Mouse (Mus musculus): ENCODE data around the gene Pde4c. TPM values are rescaled to one million over a fixed set of nuclear protein-coding genes. Genes with fewer than 3 reads are reported as not detected.

Pde4c gene
- total and polyA plus RNA-seq, 2 experiments = 10.6 to 28.0 TPM

GRCm38 (mm10) chr8:70796403-70797080 lies 73.0 kb downstream of the Pde4c start:
- H3K4me1 ChIP-seq (ENCODE audit: control insufficient read depth, insufficient read depth, low read length) = peaks cover 22% of the 10 kb centered on the region
- DNase-seq (ENCODE audit: extremely low read depth, low read depth, low spot score) = peak; percentile 51

GRCm38 (mm10) chr8:70797081-70798070 lies 73.9 kb downstream of the Pde4c start:
- Histone ChIP-seq H3K4me3 (ENCODE audit: insufficient read depth, low read depth, low read length) (peak overlapping the region; percentile 79), H3K79me2 (ENCODE audit: control insufficient read depth, insufficient read depth, low read length) (peaks cover 17% of the 10 kb centered on the region; the same call in 1 of the 2 replicates), H3K36me3 (ENCODE audit: control insufficient read depth, insufficient read depth, low read length) (no peaks in the 10 kb centered on the region), H3K27me3 (ENCODE audit: control insufficient read depth, insufficient read depth, low read length) (no peaks in the 10 kb centered on the region), H3K9ac (ENCODE audit: low read depth, low read length) (peak overlapping the region; percentile 84), H3K4me1 (ENCODE audit: control insufficient read depth, insufficient read depth, low read length) (peaks cover 27% of the 10 kb centered on the region), H3K27ac (replicated peaks; ENCODE audit: insufficient read depth, low read depth, low read length) (peak overlapping the region; percentile 99)
- peak; percentile 98 for DNase-seq (ENCODE audit: extremely low read depth, low read depth, low spot score)
- TF ChIP-seq CTCF (IDR thresholded peaks at IDR 0.05; ENCODE audit: low read depth, low read length) = no peak
- TF ChIP-seq POLR2A (IDR thresholded peaks at IDR 0.05; ENCODE audit: extremely low read depth, insufficient read depth, low read length) = peak; percentile 66
- WGBS = under 1% methylated on average over 56 of the region's 57 CpGs

More at GRCm38 (mm10) chr8:70796403-70797080, 73.0 kb downstream of the Pde4c start:
- Histone ChIP-seq H3K4me3 (ENCODE audit: insufficient read depth, low read depth, low read length) (peak overlapping the region; percentile 79), H3K27ac (replicated peaks; ENCODE audit: insufficient read depth, low read depth, low read length) (peak overlapping the region; percentile 77), H3K9ac (ENCODE audit: low read depth, low read length) (peak overlapping the region; percentile 86), H3K79me2 (ENCODE audit: control insufficient read depth, insufficient read depth, low read length) (peaks cover 21% of the 10 kb centered on the region), H3K27me3 (ENCODE audit: control insufficient read depth, insufficient read depth, low read length) (no peaks in the 10 kb centered on the region), H3K36me3 (ENCODE audit: control insufficient read depth, insufficient read depth, low read length) (no peaks in the 10 kb centered on the region)
- peak; percentile 86 for TF ChIP-seq POLR2A (IDR thresholded peaks at IDR 0.05; ENCODE audit: extremely low read depth, insufficient read depth, low read length)
- TF ChIP-seq CTCF (IDR thresholded peaks at IDR 0.05; ENCODE audit: low read depth, low read length) = no peak
- WGBS = 4% methylated on average over 54 of the region's 54 CpGs

- Histone ChIP-seq H3K4me1 (ENCODE audit: control insufficient read depth, insufficient read depth, low read length) (peaks cover 28% of the 10 kb centered on the region), H3K36me3 (ENCODE audit: control insufficient read depth, insufficient read depth, low read length) (no peaks in the 10 kb centered on the region), H3K27ac (replicated peaks; ENCODE audit: insufficient read depth, low read depth, low read length) (peak overlapping the region; percentile 99), H3K27me3 (ENCODE audit: control insufficient read depth, insufficient read depth, low read length) (no peaks in the 10 kb centered on the region), H3K9ac (ENCODE audit: low read depth, low read length) (peak overlapping the region; percentile 84), H3K79me2 (ENCODE audit: control insufficient read depth, insufficient read depth, low read length) (peaks cover 18% of the 10 kb centered on the region; the same call in 1 of the 2 replicates), H3K4me3 (ENCODE audit: insufficient read depth, low read depth, low read length) (peak overlapping the region; percentile 63)
- no peak for TF ChIP-seq CTCF (IDR thresholded peaks at IDR 0.05; ENCODE audit: low read depth, low read length)
- TF ChIP-seq POLR2A (IDR thresholded peaks at IDR 0.05; ENCODE audit: extremely low read depth, insufficient read depth, low read length) = no peak
- peak; percentile 99 for DNase-seq (ENCODE audit: extremely low read depth, low read depth, low spot score)
- WGBS = 6% methylated on average over 15 of the region's 15 CpGs
These were observed 74.8 kb downstream of the Pde4c start for GRCm38 (mm10) chr8:70798281-70798680.

- 82% methylated on average over 10 of the region's 10 CpGs for WGBS
- H3K9ac ChIP-seq (ENCODE audit: low read depth, low read length) = no peak overlapping the region
- peak overlapping the region; percentile 64 for H3K27ac ChIP-seq (replicated peaks; ENCODE audit: insufficient read depth, low read depth, low read length)
- no peaks in the 10 kb centered on the region for H3K27me3 ChIP-seq (ENCODE audit: control insufficient read depth, insufficient read depth, low read length)
- peaks cover 22% of the 10 kb centered on the region for H3K4me1 ChIP-seq (ENCODE audit: control insufficient read depth, insufficient read depth, low read length)
- TF ChIP-seq CTCF (IDR thresholded peaks at IDR 0.05; ENCODE audit: low read depth, low read length) = no peak
- no peak for TF ChIP-seq POLR2A (IDR thresholded peaks at IDR 0.05; ENCODE audit: extremely low read depth, insufficient read depth, low read length)
- peaks cover 12% of the 10 kb centered on the region; the same call in 1 of the 2 replicates for H3K79me2 ChIP-seq (ENCODE audit: control insufficient read depth, insufficient read depth, low read length)
- H3K36me3 ChIP-seq (ENCODE audit: control insufficient read depth, insufficient read depth, low read length) = no peaks in the 10 kb centered on the region
- DNase-seq (ENCODE audit: extremely low read depth, low read depth, low spot score) = no peak
- no peak overlapping the region for H3K4me3 ChIP-seq (ENCODE audit: insufficient read depth, low read depth, low read length)
These were observed 77.1 kb downstream of the Pde4c start for GRCm38 (mm10) chr8:70800648-70801047.

Other genes with a start within 250 kb of the Pde4c start
- 3.5 and 4.5 TPM in 2 replicates for gene Klhl26, start 246.8 kb upstream of the Pde4c start, total RNA-seq (2014; rRNA removed)
- 13.7 and 15.3 TPM in 2 replicates for gene Klhl26, start 246.8 kb upstream of the Pde4c start, polyA plus RNA-seq (2012; rRNA removed)
- 0.34 TPM in 1 of 2 replicates, not detected in the other for gene Tmem59l, start 236.4 kb upstream of the Pde4c start, total RNA-seq (2014; rRNA removed)
- 0.10 TPM in 1 of 2 replicates, not detected in the other for gene Tmem59l, start 236.4 kb upstream of the Pde4c start, polyA plus RNA-seq (2012; rRNA removed)
- not detected in 2 replicates for gene Crlf1, start 230.6 kb upstream of the Pde4c start, total RNA-seq (2014; rRNA removed)
- gene Crlf1, start 230.6 kb upstream of the Pde4c start, polyA plus RNA-seq (2012; rRNA removed) = not detected in 2 replicates
- 60.8 and 75.2 TPM in 2 replicates for gene Rex1bd, start 217.0 kb upstream of the Pde4c start, total RNA-seq (2014; rRNA removed)
- 141 and 152 TPM in 2 replicates for gene Rex1bd, start 217.0 kb upstream of the Pde4c start, polyA plus RNA-seq (2012; rRNA removed)
- gene Uba52, start 212.9 kb upstream of the Pde4c start, total RNA-seq (2014; rRNA removed) = 750 and 1,062 TPM in 2 replicates
- gene Uba52, start 212.9 kb upstream of the Pde4c start, polyA plus RNA-seq (2012; rRNA removed) = 596 and 770 TPM in 2 replicates
- 271 and 321 TPM in 2 replicates for gene Fkbp8, start 196.0 kb upstream of the Pde4c start, total RNA-seq (2014; rRNA removed)
- gene Fkbp8, start 196.0 kb upstream of the Pde4c start, polyA plus RNA-seq (2012; rRNA removed) = 455 and 489 TPM in 2 replicates
- gene Kxd1, start 195.8 kb upstream of the Pde4c start, total RNA-seq (2014; rRNA removed) = 36.7 and 42.6 TPM in 2 replicates
- 68.4 and 72.3 TPM in 2 replicates for gene Kxd1, start 195.8 kb upstream of the Pde4c start, polyA plus RNA-seq (2012; rRNA removed)
- gene Ell, start 184.3 kb upstream of the Pde4c start, total RNA-seq (2014; rRNA removed) = 10.0 and 13.6 TPM in 2 replicates
- 19.6 and 25.0 TPM in 2 replicates for gene Ell, start 184.3 kb upstream of the Pde4c start, polyA plus RNA-seq (2012; rRNA removed)
- 3.2 and 6.4 TPM in 2 replicates for gene Isyna1, start 129.3 kb upstream of the Pde4c start, total RNA-seq (2014; rRNA removed)
- gene Isyna1, start 129.3 kb upstream of the Pde4c start, polyA plus RNA-seq (2012; rRNA removed) = 9.4 and 16.6 TPM in 2 replicates
- gene Ssbp4, start 114.8 kb upstream of the Pde4c start, total RNA-seq (2014; rRNA removed) = 2.3 and 5.0 TPM in 2 replicates
- gene Ssbp4, start 114.8 kb upstream of the Pde4c start, polyA plus RNA-seq (2012; rRNA removed) = 13.5 and 16.4 TPM in 2 replicates
- 1.4 and 2.3 TPM in 2 replicates for gene Lrrc25, start 107.6 kb upstream of the Pde4c start, total RNA-seq (2014; rRNA removed)
- 2.5 and 7.0 TPM in 2 replicates for gene Lrrc25, start 107.6 kb upstream of the Pde4c start, polyA plus RNA-seq (2012; rRNA removed)
- gene Gdf15, start 91.3 kb upstream of the Pde4c start, total RNA-seq (2014; rRNA removed) = 5.8 and 12.6 TPM in 2 replicates
- gene Gdf15, start 91.3 kb upstream of the Pde4c start, polyA plus RNA-seq (2012; rRNA removed) = 23.8 and 27.7 TPM in 2 replicates
- 39.1 and 42.6 TPM in 2 replicates for gene Pgpep1, start 63.3 kb upstream of the Pde4c start, total RNA-seq (2014; rRNA removed)
- 91.3 and 117 TPM in 2 replicates for gene Pgpep1, start 63.3 kb upstream of the Pde4c start, polyA plus RNA-seq (2012; rRNA removed)
- 30.8 and 35.4 TPM in 2 replicates for gene Lsm4, start 50.5 kb upstream of the Pde4c start, total RNA-seq (2014; rRNA removed)
- gene Lsm4, start 50.5 kb upstream of the Pde4c start, polyA plus RNA-seq (2012; rRNA removed) = 35.4 and 51.8 TPM in 2 replicates
- gene Jund, start 24.8 kb upstream of the Pde4c start, total RNA-seq (2014; rRNA removed) = 26.6 and 36.6 TPM in 2 replicates
- gene Jund, start 24.8 kb upstream of the Pde4c start, polyA plus RNA-seq (2012; rRNA removed) = 111 and 120 TPM in 2 replicates
- not detected in 2 replicates for gene Iqcn, start 20.3 kb upstream of the Pde4c start, total RNA-seq (2014; rRNA removed)
- gene Iqcn, start 20.3 kb upstream of the Pde4c start, polyA plus RNA-seq (2012; rRNA removed) = not detected in 2 replicates
- gene Gm3336, start 5.2 kb upstream of the Pde4c start, total RNA-seq (2014; rRNA removed) = 0.28 and 0.54 TPM in 2 replicates
- 0.11 and 1.0 TPM in 2 replicates for gene Gm3336, start 5.2 kb upstream of the Pde4c start, polyA plus RNA-seq (2012; rRNA removed)
- gene Rab3a, start 31.0 kb downstream of the Pde4c start, total RNA-seq (2014; rRNA removed) = 2.7 and 4.1 TPM in 2 replicates
- gene Rab3a, start 31.0 kb downstream of the Pde4c start, polyA plus RNA-seq (2012; rRNA removed) = 10.4 and 11.9 TPM in 2 replicates
- gene Mpv17l2, start 37.2 kb downstream of the Pde4c start, total RNA-seq (2014; rRNA removed) = 13.7 and 20.9 TPM in 2 replicates
- 33.9 and 39.3 TPM in 2 replicates for gene Mpv17l2, start 37.2 kb downstream of the Pde4c start, polyA plus RNA-seq (2012; rRNA removed)
- 7.7 and 10.9 TPM in 2 replicates for gene Pik3r2, start 53.0 kb downstream of the Pde4c start, total RNA-seq (2014; rRNA removed)
- 38.2 and 53.9 TPM in 2 replicates for gene Pik3r2, start 53.0 kb downstream of the Pde4c start, polyA plus RNA-seq (2012; rRNA removed)
- gene Mast3, start 81.3 kb downstream of the Pde4c start, total RNA-seq (2014; rRNA removed) = 14.8 and 16.7 TPM in 2 replicates
- gene Mast3, start 81.3 kb downstream of the Pde4c start, polyA plus RNA-seq (2012; rRNA removed) = 21.2 and 29.0 TPM in 2 replicates
- gene Il12rb1, start 84.7 kb downstream of the Pde4c start, total RNA-seq (2014; rRNA removed) = 0.37 and 0.40 TPM in 2 replicates
- 0.34 and 0.60 TPM in 2 replicates for gene Il12rb1, start 84.7 kb downstream of the Pde4c start, polyA plus RNA-seq (2012; rRNA removed)
- gene Arrdc2, start 116.0 kb downstream of the Pde4c start, total RNA-seq (2014; rRNA removed) = 15.6 and 33.8 TPM in 2 replicates
- 25.7 and 29.5 TPM in 2 replicates for gene Arrdc2, start 116.0 kb downstream of the Pde4c start, polyA plus RNA-seq (2012; rRNA removed)
- gene Kcnn1, start 139.5 kb downstream of the Pde4c start, total RNA-seq (2014; rRNA removed) = 6.2 and 6.4 TPM in 2 replicates
- gene Kcnn1, start 139.5 kb downstream of the Pde4c start, polyA plus RNA-seq (2012; rRNA removed) = 8.4 and 10.6 TPM in 2 replicates
- 17.2 and 22.1 TPM in 2 replicates for gene Ccdc124, start 150.2 kb downstream of the Pde4c start, total RNA-seq (2014; rRNA removed)
- 34.0 and 34.4 TPM in 2 replicates for gene Ccdc124, start 150.2 kb downstream of the Pde4c start, polyA plus RNA-seq (2012; rRNA removed)
- gene Slc5a5, start 169.0 kb downstream of the Pde4c start, total RNA-seq (2014; rRNA removed) = not detected in 2 replicates
- gene Slc5a5, start 169.0 kb downstream of the Pde4c start, polyA plus RNA-seq (2012; rRNA removed) = not detected in 2 replicates
- gene Rpl18a, start 173.7 kb downstream of the Pde4c start, total RNA-seq (2014; rRNA removed) = 318 and 506 TPM in 2 replicates
- gene Rpl18a, start 173.7 kb downstream of the Pde4c start, polyA plus RNA-seq (2012; rRNA removed) = 1,953 and 2,350 TPM in 2 replicates
- 1.8 and 3.0 TPM in 2 replicates for gene Map1s, start 182.2 kb downstream of the Pde4c start, total RNA-seq (2014; rRNA removed)
- 4.6 and 8.7 TPM in 2 replicates for gene Map1s, start 182.2 kb downstream of the Pde4c start, polyA plus RNA-seq (2012; rRNA removed)